Mouse (Mus musculus) heart, postnatal 0 days (tissue): ENCODE measurements around the gene Idh3b. TPM values are rescaled to one million over a fixed set of nuclear protein-coding genes. Genes with fewer than 3 reads are reported as not detected.

ENCODE experiments used
- ATAC-seq: fragments of 200-750 bp; cut with Nextera tagmentation; 2 replicates; pipeline ENCODE4 v1.8.0; 2017; ENCODE audit warnings: low read depth, moderate number of reproducible peaks, moderate library complexity; ENCODE audit not compliant: insufficient read depth
- DNase-seq: peaks from one replicate; pipeline ENCODE4 v3.0.0-alpha.2; 2016; ENCODE audit warnings: low spot score
- H3K27ac ChIP-seq: fragments of 300-500 bp; sonication (generic); 2 replicates; pipeline ENCODE4 v1.5.1; 2014; ENCODE audit warnings: low read depth, mild to moderate bottlenecking
- H3K27me3 ChIP-seq: fragments of 300-500 bp; sonication (generic); 2 replicates; pipeline ENCODE4 v1.6.1; 2014; ENCODE audit warnings: low read length, mixed read lengths; ENCODE audit not compliant: control insufficient read depth, insufficient read depth
- H3K36me3 ChIP-seq: fragments of 300-500 bp; sonication (generic); replicated peaks from 2 replicates; pipeline ENCODE4 v1.6.1; 2014; ENCODE audit warnings: low read length, mixed read lengths; ENCODE audit not compliant: control insufficient read depth, insufficient read depth
- H3K4me1 ChIP-seq: fragments of 300-500 bp; sonication (generic); 2 replicates; pipeline ENCODE4 v1.6.1; 2014; ENCODE audit warnings: antibody characterized with exemption; ENCODE audit not compliant: control insufficient read depth, insufficient read depth
- H3K4me2 ChIP-seq: fragments of 300-500 bp; sonication (generic); 2 replicates; pipeline ENCODE4 v1.6.1; 2014; ENCODE audit warnings: low read depth, mild to moderate bottlenecking, low read length, moderate library complexity
- H3K4me3 ChIP-seq: fragments of 300-500 bp; sonication (generic); 2 replicates; pipeline ENCODE4 v1.5.1; 2014; ENCODE audit warnings: low read depth, low read length
- H3K9ac ChIP-seq: fragments of 300-500 bp; sonication (generic); replicated peaks from 2 replicates; pipeline ENCODE4 v1.6.1; 2014; ENCODE audit warnings: low read depth, low read length, mixed read lengths
- H3K9me3 ChIP-seq: fragments of 300-500 bp; sonication (generic); replicated peaks from 2 replicates; pipeline ENCODE4 v1.6.1; 2016; ENCODE audit warnings: low read length; ENCODE audit not compliant: control insufficient read depth
- CTCF ChIP-seq: IDR thresholded peaks from 2 replicates; pipeline ENCODE4 v1.5.1; 2016; ENCODE audit warnings: antibody characterized with exemption, control low read depth, low read depth
- EP300 ChIP-seq: IDR thresholded peaks from 2 replicates; pipeline ENCODE4 v1.6.1; 2016; ENCODE audit warnings: antibody characterized with exemption, low read depth
- WGBS: fragments of 180-500 bp; shearing (Covaris S2); extraction: QIAGEN DNeasy Blood & Tissue Kit; methylation state at CpG from one replicate; pipeline ENCODE4 v1.1.7; 2014; 5-methylcytosine and 5-hydroxymethylcytosine counted together
- polyA plus RNA-seq: library from polyadenylated mRNA; unstranded; fragments of >200 nt; fragmentation: Nextera tagmentation; extraction: Ambion mirVana; gene quantifications from 2 replicates; pipeline ENCODE4 v1.2.1, GENCODE M21; 2015
- total RNA-seq: library from RNA; depleted of rRNA; stranded (reverse); fragments of >200 nt; gene quantifications from 2 replicates; pipeline ENCODE4 v1.2.3, GENCODE M21; 2014; ENCODE audit warnings: low replicate concordance

Gene Idh3b
- total and polyA plus RNA-seq, 2 experiments from 2014 or later: 497 to 512 TPM

GRCm38 (mm10) chr2:130296134-130296745 lies 11.9 kb upstream of the Idh3b start:
- Histone ChIP-seq H3K27ac (no peak overlapping the region), H3K4me2 (peak overlapping the region; percentile 90), H3K36me3 (no peaks in the 10 kb centered on the region), H3K4me1 (peaks cover 8% of the 10 kb centered on the region; the same call in 1 of the 2 replicates), H3K9me3 (no peaks in the 10 kb centered on the region), H3K4me3 (peak overlapping the region; percentile 56), H3K27me3 (peaks cover 42% of the 10 kb centered on the region), H3K9ac (no peak overlapping the region; the same call in 1 of the 2 replicates)
- TF ChIP-seq CTCF (no peak), EP300 (no peak)
- WGBS: 6% methylated on average over 20 of the region's 20 CpGs
- no peak for DNase-seq
- no peak for ATAC-seq

GRCm38 (mm10) chr2:130295331-130296133 lies 11.2 kb upstream of the Idh3b start:
- Histone ChIP-seq H3K27ac (no peak overlapping the region), H3K9ac (peak overlapping the region; percentile 60), H3K36me3 (no peaks in the 10 kb centered on the region), H3K4me3 (peak overlapping the region; percentile 56), H3K27me3 (peaks cover 42% of the 10 kb centered on the region), H3K4me1 (peaks cover 8% of the 10 kb centered on the region; the same call in 1 of the 2 replicates), H3K9me3 (no peaks in the 10 kb centered on the region), H3K4me2 (peak overlapping the region; percentile 90)
- ATAC-seq (peak; percentile 59), DNase-seq (no peak)
- TF ChIP-seq EP300 (no peak), CTCF (no peak)
- WGBS: under 1% methylated on average over 60 of the region's 99 CpGs

DNA sequence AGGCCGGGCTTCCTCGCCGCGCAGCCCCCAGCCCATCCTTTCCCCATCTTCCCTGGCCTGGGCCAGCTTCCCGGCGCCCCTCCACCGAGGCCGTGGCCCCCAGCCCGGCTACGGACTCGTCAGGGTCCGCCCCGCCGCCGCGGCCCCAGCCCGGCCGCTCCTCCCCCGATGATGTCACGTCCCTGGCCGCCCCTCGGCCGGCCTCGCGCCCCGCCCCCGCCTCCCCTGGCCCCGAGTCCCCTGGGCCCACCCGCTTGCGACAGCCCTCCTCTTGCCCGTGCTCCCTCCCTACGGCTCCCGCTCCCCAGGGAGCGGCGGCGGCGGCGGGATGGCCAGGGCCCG lies 10.6 kb upstream of the Idh3b start, which contains the start of gene Ebf4:
Gene Ebf4, plus strand, starts transcription at position 234 of the 342 bp plus-strand sequence.
- Histone ChIP-seq H3K9ac (peak within 1 kb of the TSS; percentile 60), H3K36me3 (no peaks in the 10 kb centered on the region), H3K4me1 (peaks cover 8% of the 10 kb centered on the region; the same call in 1 of the 2 replicates), H3K27ac (no peak within 1 kb of the TSS), H3K27me3 (peaks cover 42% of the 10 kb centered on the region), H3K4me2 (peak within 1 kb of the TSS; percentile 90), H3K9me3 (no peaks in the 10 kb centered on the region), H3K4me3 (peak within 1 kb of the TSS; percentile 56)
- TF ChIP-seq EP300 (no peak), CTCF (no peak)
- WGBS: 1% methylated on average over 16 of the region's 39 CpGs
- peak; percentile 64 for ATAC-seq
- no peak for DNase-seq

DNA sequence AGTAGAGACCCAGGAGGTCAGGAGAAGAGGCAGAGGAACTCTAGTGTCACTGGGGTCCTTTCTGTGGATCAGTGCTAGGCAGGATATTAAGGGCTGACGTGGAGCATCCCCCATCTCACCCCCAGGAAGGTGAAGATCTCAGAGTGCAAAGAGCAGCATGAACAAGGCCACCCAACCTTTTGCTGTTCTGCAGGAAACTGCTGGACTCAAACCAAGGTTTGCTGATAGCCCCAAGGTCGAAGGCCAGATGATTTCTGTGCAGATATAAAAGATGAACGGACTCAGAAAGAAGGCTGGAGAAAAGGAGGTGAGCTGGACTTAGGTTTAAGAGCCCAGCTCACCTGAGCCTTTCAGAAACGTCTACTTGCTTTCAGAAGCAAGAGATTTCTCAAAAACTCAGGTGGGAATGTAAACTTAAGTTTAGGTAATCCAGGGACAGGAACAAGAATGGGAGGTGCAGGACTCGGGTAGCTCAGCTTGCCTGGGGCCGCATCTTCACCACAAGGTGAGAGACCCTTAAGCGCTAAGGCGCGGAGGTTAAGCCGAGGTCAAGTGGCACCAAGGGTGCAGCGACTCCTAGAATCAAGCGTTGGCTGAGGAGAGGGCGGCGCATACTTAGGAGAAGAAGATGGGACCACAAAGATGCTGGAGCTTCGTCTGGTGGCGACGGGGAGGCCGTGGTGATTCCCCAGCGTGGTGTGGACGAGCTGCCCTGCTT lies 10.0 kb upstream of the Idh3b start:
- ATAC-seq (no peak), DNase-seq (no peak)
- Histone ChIP-seq H3K9me3 (no peaks in the 10 kb centered on the region), H3K4me1 (peaks cover 8% of the 10 kb centered on the region; the same call in 1 of the 2 replicates), H3K36me3 (no peaks in the 10 kb centered on the region), H3K27me3 (peaks cover 42% of the 10 kb centered on the region), H3K27ac (no peak overlapping the region), H3K4me3 (peak overlapping the region; percentile 56), H3K9ac (peak overlapping the region; percentile 60), H3K4me2 (peak overlapping the region; percentile 90)
- no peak for TF ChIP-seq EP300
- no peak for TF ChIP-seq CTCF
- WGBS: 10% methylated on average over 20 of the region's 20 CpGs

GRCm38 (mm10) chr2:130293486-130293885 lies 9.1 kb upstream of the Idh3b start:
- DNase-seq (no peak), ATAC-seq (no peak)
- Histone ChIP-seq H3K4me2 (no peak overlapping the region), H3K4me3 (no peak overlapping the region), H3K27ac (no peak overlapping the region), H3K9me3 (no peaks in the 10 kb centered on the region), H3K9ac (no peak overlapping the region), H3K27me3 (peaks cover 42% of the 10 kb centered on the region), H3K4me1 (peaks cover 8% of the 10 kb centered on the region; the same call in 1 of the 2 replicates), H3K36me3 (no peaks in the 10 kb centered on the region)
- WGBS: 12% methylated on average over 4 of the region's 4 CpGs
- TF ChIP-seq EP300: no peak
- TF ChIP-seq CTCF: no peak
